Mouse (Mus musculus) layer of hippocampus, adult 11-12 months (tissue): ENCODE measurements around the gene Prss58.

ENCODE experiments used
- DNase-seq: peaks from one replicate; pipeline ENCODE4 v3.0.0; 2022; ENCODE audit warnings: low spot score

Gene Prss58

DNA sequence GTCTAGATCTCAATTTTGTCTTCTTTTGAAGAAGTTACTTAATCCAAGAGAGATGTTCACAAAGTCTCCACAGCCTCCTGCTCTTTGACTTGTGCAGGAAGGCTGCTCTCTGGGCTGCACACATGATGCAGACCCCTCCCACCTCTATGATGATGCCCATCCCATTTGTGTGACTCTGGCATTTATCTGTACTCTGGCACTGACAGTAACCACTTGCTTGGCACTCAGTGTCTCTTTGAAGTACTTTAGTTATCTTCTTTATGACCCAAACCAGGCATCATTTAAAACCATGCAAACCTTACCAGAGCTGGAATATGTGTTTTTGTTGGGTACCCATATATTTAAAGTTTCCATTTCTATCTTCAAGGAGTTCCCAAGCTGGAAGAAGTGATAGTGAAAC lies at the start of gene Prss58:
Prss58 (minus strand) TSS at position 101 of the 400 bp plus-strand sequence.
- DNase-seq: no peak

DNA sequence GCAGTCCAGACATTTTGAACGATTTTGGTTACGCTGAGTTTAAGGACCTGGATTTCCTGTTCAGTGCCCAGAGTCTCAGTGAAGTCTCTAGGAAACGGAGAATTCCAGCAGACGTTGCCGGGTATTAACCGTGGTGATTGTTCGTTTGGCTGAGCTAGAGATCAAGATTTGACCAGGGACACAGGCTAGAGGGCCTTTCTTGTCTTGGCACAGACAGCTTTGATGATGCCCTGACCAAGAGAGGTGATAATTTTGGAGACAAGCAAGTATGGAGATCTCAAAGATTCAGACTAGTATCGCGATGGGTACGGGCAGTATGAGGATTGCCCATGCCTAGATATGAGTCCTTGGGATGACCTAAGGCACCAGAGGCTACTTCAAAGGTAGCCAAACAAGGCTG lies 40.3 kb upstream of the Prss58 start, which contains the start of gene 1700074P13Rik:
1700074P13Rik (minus strand) TSS at position 101 of the 400 bp plus-strand sequence.
- DNase-seq: no peak

DNA sequence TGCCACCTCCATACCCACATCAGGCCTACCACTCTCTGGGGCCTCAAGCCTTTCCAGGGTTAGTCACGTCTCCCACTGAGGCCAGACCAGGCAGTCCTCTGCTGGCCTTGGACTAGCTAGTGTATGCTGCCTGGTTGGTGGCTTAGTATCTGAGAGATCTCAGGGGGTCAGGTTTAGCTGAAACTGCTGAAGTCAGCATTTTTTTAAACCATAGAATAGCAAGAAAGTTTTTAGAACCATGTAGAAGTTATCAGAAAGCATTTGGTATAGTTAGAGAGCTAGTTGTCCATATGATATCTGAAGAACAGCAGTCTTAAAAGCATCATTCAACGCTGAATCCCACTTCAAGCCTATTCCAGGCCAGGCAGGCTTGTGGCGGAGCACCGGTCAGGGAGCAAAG lies 19.8 kb upstream of the Prss58 start:
- no peak for DNase-seq

DNA sequence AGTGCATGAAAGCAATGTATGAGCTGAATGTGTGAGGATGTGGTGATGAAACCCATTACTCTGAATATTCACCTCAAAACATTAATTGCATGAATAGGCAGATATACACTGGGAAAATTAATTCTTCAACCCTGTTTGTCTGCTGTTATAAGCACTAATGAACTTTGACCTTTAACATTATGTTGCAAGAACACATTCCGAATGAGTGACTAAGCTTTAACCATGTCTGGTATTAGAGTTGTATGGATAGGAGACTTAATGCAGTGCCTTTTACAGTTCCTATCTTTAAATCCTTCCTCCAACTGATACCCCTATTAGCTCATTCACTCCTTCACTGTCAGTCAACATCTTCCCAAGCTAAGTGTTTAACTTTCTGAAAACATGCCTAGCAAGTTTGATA lies 5.5 kb downstream of the Prss58 start:
- DNase-seq: no peak

DNA sequence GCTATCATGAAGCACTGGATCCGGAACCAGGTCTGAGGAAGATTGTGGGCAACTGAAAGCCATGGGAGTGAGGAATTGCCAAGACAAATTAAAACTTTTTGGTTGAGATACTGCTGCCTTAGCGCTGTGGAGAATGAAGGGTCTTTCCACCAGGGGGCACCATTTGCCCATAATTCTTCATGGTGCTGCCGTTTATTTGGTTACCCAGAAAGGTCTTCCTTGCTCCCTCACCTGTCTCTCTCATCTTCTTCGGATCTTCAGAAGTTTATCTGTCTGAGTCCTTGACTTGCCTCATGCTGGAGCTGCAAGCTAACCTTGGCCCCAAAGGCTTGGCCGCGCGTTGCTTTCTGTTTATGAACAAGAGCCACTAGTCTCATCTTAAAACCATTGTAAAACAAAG lies 6.6 kb downstream of the Prss58 start:
- no peak for DNase-seq

DNA sequence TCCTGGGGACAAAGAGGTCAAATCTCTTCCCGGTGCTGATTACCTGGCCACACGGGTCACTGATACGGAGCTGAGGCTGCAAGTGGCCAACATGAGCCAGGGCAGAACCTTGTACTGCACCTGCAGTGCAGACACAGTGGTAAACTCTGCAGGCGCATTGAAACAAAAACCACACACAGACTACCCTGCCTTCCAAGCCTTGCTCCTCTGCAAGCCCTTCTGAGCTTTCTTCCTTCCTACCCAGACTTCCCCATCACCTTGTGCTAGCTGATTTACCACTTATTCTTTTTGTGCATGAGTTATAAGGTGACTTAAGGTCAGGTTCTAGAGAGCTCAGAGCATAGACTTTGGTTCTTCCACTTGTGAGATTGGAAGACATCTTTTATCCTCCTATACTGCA lies 8.4 kb downstream of the Prss58 start:
- DNase-seq: no peak

DNA sequence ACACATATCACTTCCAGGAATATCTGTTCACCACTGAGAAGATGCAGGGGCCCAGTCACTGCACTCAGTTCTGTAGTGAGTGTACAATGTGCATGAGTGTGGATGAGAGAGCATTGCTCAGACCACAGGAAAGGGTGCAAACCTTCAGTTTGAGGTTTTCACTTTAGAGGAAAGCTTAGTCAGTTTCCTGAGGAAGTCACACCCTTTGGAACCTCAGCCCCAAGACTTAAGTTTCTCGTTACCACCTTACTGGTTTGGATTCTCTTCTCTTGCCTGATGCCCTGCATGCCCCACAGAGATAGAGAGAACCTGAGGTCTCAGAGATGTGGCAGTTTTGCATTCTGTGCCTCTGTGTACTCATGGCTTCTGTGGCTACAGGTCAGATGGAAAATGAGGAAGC lies 9.2 kb downstream of the Prss58 start:
- no peak for DNase-seq

DNA sequence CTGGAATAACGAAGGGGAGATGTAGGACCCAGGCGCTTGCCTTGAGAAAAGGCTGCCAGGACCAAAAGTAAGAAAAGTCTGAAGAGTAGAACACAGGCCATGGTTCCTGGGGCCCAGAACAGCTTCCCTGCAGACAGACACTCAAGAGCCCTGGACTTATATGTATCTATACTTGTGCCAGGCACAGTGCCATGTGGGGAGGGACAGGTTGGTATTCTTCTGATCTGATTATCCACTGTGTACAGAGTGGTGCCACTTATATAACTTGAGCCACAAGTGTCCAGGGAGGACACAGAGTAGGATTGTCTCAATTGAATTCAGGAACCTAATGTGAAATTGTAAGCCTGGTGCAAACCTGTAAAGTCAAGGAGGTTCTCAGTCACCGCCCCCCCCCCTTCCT lies 12.8 kb downstream of the Prss58 start, which contains the start of gene Moxd2:
Moxd2 (minus strand) TSS at position 101 of the 400 bp plus-strand sequence.
- no peak for DNase-seq

DNA sequence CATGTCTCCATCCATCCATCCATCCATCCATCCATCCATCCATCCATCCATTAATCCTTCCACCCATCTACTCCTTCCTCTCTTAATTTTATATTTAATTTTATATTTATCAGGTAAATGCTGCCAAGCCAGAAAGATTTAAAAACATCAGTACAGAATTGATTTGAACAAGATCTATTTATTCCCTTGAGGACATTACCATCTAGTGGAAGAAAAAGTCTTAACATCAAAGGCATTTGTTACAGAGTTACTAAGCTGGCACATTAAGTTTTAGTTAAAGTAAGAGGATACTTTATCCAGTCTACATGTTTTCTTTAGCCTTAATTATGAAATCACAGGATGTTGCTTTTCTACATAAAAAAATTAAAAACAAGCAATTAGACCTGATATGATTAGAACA lies 54.9 kb downstream of the Prss58 start:
- no peak for DNase-seq
